Mouse (Mus musculus): ENCODE data around the gene P3h4. TPM values are rescaled to one million over a fixed set of nuclear protein-coding genes. Genes with fewer than 3 reads are reported as not detected.

P3h4 gene
- polyA plus RNA-seq, 1 experiment from 2014 or later = 17.8 TPM

GRCm38 (mm10) chr11:100392958-100393357 is 21.7 kb downstream of the P3h4 start:
- no peak overlapping the region for H3K9ac ChIP-seq (ENCODE audit: low read length)
- 96% methylated on average over 5 of the region's 5 CpGs for WGBS

GRCm38 (mm10) chr11:100391884-100392345 is 22.7 kb downstream of the P3h4 start:
- DNase-seq (ENCODE audit: low spot score) = no peak
- 62% methylated on average over 7 of the region's 7 CpGs for WGBS

More at GRCm38 (mm10) chr11:100392958-100393357, 21.7 kb downstream of the P3h4 start:
- DNase-seq (ENCODE audit: low spot score) = no peak
- H3K9me3 ChIP-seq (ENCODE audit: control insufficient read depth, low read length) = no peaks in the 10 kb centered on the region
- no peaks in the 10 kb centered on the region for H3K36me3 ChIP-seq (ENCODE audit: control insufficient read depth, insufficient read depth, low read length)
- peaks cover 19% of the 10 kb centered on the region for H3K27me3 ChIP-seq (ENCODE audit: control insufficient read depth, insufficient read depth, low read length)
- H3K4me3 ChIP-seq (ENCODE audit: low read depth, low read length) = no peak overlapping the region
- H3K27ac ChIP-seq (ENCODE audit: low read depth, low read length) = no peak overlapping the region
- H3K4me2 ChIP-seq (ENCODE audit: low read depth, low read length, severe bottlenecking) = no peak overlapping the region
- ATAC-seq (replicated peaks; ENCODE audit: low FRiP score) = no peak
- H3K4me1 ChIP-seq (replicated peaks; ENCODE audit: control insufficient read depth, insufficient read depth, low read length) = peaks cover 3% of the 10 kb centered on the region; the same call in 1 of the 2 replicates

GRCm38 (mm10) chr11:100391081-100391883 is 23.4 kb downstream of the P3h4 start:
- 79% methylated on average over 9 of the region's 9 CpGs for WGBS
- peaks cover 1% of the 10 kb centered on the region; the same call in 1 of the 2 replicates for H3K4me1 ChIP-seq (replicated peaks; ENCODE audit: control insufficient read depth, insufficient read depth, low read length)
- no peak overlapping the region for H3K4me3 ChIP-seq (ENCODE audit: low read depth, low read length)
- H3K36me3 ChIP-seq (ENCODE audit: control insufficient read depth, insufficient read depth, low read length) = no peaks in the 10 kb centered on the region
- H3K4me2 ChIP-seq (ENCODE audit: low read depth, low read length, severe bottlenecking) = no peak overlapping the region
- no peak for DNase-seq (ENCODE audit: low spot score)
- H3K9me3 ChIP-seq (ENCODE audit: control insufficient read depth, low read length) = no peaks in the 10 kb centered on the region
- ATAC-seq (replicated peaks; ENCODE audit: low FRiP score) = no peak
- no peak overlapping the region for H3K9ac ChIP-seq (ENCODE audit: low read length)
- H3K27ac ChIP-seq (ENCODE audit: low read depth, low read length) = no peak overlapping the region
- H3K27me3 ChIP-seq (ENCODE audit: control insufficient read depth, insufficient read depth, low read length) = peaks cover 12% of the 10 kb centered on the region

More at GRCm38 (mm10) chr11:100391884-100392345, 22.7 kb downstream of the P3h4 start:
- ATAC-seq (replicated peaks; ENCODE audit: low FRiP score) = no peak
- H3K4me1 ChIP-seq (replicated peaks; ENCODE audit: control insufficient read depth, insufficient read depth, low read length) = peaks cover 3% of the 10 kb centered on the region; the same call in 1 of the 2 replicates
- H3K4me2 ChIP-seq (ENCODE audit: low read depth, low read length, severe bottlenecking) = no peak overlapping the region
- H3K36me3 ChIP-seq (ENCODE audit: control insufficient read depth, insufficient read depth, low read length) = no peaks in the 10 kb centered on the region
- no peak overlapping the region for H3K4me3 ChIP-seq (ENCODE audit: low read depth, low read length)
- H3K27me3 ChIP-seq (ENCODE audit: control insufficient read depth, insufficient read depth, low read length) = peaks cover 18% of the 10 kb centered on the region
- no peak overlapping the region for H3K9ac ChIP-seq (ENCODE audit: low read length)
- H3K9me3 ChIP-seq (ENCODE audit: control insufficient read depth, low read length) = no peaks in the 10 kb centered on the region
- H3K27ac ChIP-seq (ENCODE audit: low read depth, low read length) = no peak overlapping the region

GRCm38 (mm10) chr11:100389931-100390445 is 24.6 kb downstream of the P3h4 start:
- no peak for ATAC-seq (replicated peaks; ENCODE audit: low FRiP score)
- Histone ChIP-seq H3K4me2 (ENCODE audit: low read depth, low read length, severe bottlenecking) (no peak overlapping the region), H3K4me3 (ENCODE audit: low read depth, low read length) (no peak overlapping the region), H3K27ac (ENCODE audit: low read depth, low read length) (no peak overlapping the region), H3K9me3 (ENCODE audit: control insufficient read depth, low read length) (no peaks in the 10 kb centered on the region), H3K27me3 (ENCODE audit: control insufficient read depth, insufficient read depth, low read length) (no peaks in the 10 kb centered on the region), H3K36me3 (ENCODE audit: control insufficient read depth, insufficient read depth, low read length) (no peaks in the 10 kb centered on the region), H3K9ac (ENCODE audit: low read length) (no peak overlapping the region), H3K4me1 (replicated peaks; ENCODE audit: control insufficient read depth, insufficient read depth, low read length) (no peaks in the 10 kb centered on the region)
- no peak for DNase-seq (ENCODE audit: low spot score)
- WGBS = 46% methylated on average over 8 of the region's 8 CpGs

GRCm38 (mm10) chr11:100388588-100388987 is 26.0 kb downstream of the P3h4 start:
- Histone ChIP-seq H3K4me3 (ENCODE audit: low read depth, low read length) (no peak overlapping the region), H3K9ac (ENCODE audit: low read length) (no peak overlapping the region), H3K4me1 (replicated peaks; ENCODE audit: control insufficient read depth, insufficient read depth, low read length) (no peaks in the 10 kb centered on the region), H3K4me2 (ENCODE audit: low read depth, low read length, severe bottlenecking) (no peak overlapping the region), H3K27ac (ENCODE audit: low read depth, low read length) (no peak overlapping the region), H3K36me3 (ENCODE audit: control insufficient read depth, insufficient read depth, low read length) (no peaks in the 10 kb centered on the region), H3K27me3 (ENCODE audit: control insufficient read depth, insufficient read depth, low read length) (no peaks in the 10 kb centered on the region), H3K9me3 (ENCODE audit: control insufficient read depth, low read length) (no peaks in the 10 kb centered on the region)
- ATAC-seq (replicated peaks; ENCODE audit: low FRiP score) (no peak), DNase-seq (ENCODE audit: low spot score) (no peak)
- 93% methylated on average over 6 of the region's 6 CpGs for WGBS

- Histone ChIP-seq H3K9ac (ENCODE audit: low read length) (no peak overlapping the region), H3K9me3 (ENCODE audit: control insufficient read depth, low read length) (no peaks in the 10 kb centered on the region), H3K27me3 (ENCODE audit: control insufficient read depth, insufficient read depth, low read length) (no peaks in the 10 kb centered on the region), H3K4me1 (replicated peaks; ENCODE audit: control insufficient read depth, insufficient read depth, low read length) (no peaks in the 10 kb centered on the region), H3K4me2 (ENCODE audit: low read depth, low read length, severe bottlenecking) (no peak overlapping the region), H3K4me3 (ENCODE audit: low read depth, low read length) (no peak overlapping the region), H3K36me3 (ENCODE audit: control insufficient read depth, insufficient read depth, low read length) (no peaks in the 10 kb centered on the region), H3K27ac (ENCODE audit: low read depth, low read length) (no peak overlapping the region)
- 65% methylated on average over 14 of the region's 14 CpGs for WGBS
- DNase-seq (ENCODE audit: low spot score) (no peak), ATAC-seq (replicated peaks; ENCODE audit: low FRiP score) (no peak)
Measured at GRCm38 (mm10) chr11:100387589-100388375, 26.9 kb downstream of the P3h4 start.

GRCm38 (mm10) chr11:100387111-100387510 is 27.5 kb downstream of the P3h4 start:
- Histone ChIP-seq H3K9ac (ENCODE audit: low read length) (no peak overlapping the region), H3K27me3 (ENCODE audit: control insufficient read depth, insufficient read depth, low read length) (no peaks in the 10 kb centered on the region), H3K27ac (ENCODE audit: low read depth, low read length) (no peak overlapping the region), H3K4me2 (ENCODE audit: low read depth, low read length, severe bottlenecking) (no peak overlapping the region), H3K4me3 (ENCODE audit: low read depth, low read length) (no peak overlapping the region), H3K4me1 (replicated peaks; ENCODE audit: control insufficient read depth, insufficient read depth, low read length) (no peaks in the 10 kb centered on the region), H3K9me3 (ENCODE audit: control insufficient read depth, low read length) (no peaks in the 10 kb centered on the region), H3K36me3 (ENCODE audit: control insufficient read depth, insufficient read depth, low read length) (no peaks in the 10 kb centered on the region)
- no peak for ATAC-seq (replicated peaks; ENCODE audit: low FRiP score)
- WGBS = 86% methylated on average over 6 of the region's 6 CpGs
- no peak for DNase-seq (ENCODE audit: low spot score)

GRCm38 (mm10) chr11:100386586-100386985 is 28.1 kb downstream of the P3h4 start:
- Histone ChIP-seq H3K4me2 (ENCODE audit: low read depth, low read length, severe bottlenecking) (no peak overlapping the region), H3K27me3 (ENCODE audit: control insufficient read depth, insufficient read depth, low read length) (no peaks in the 10 kb centered on the region), H3K4me1 (replicated peaks; ENCODE audit: control insufficient read depth, insufficient read depth, low read length) (no peaks in the 10 kb centered on the region), H3K4me3 (ENCODE audit: low read depth, low read length) (no peak overlapping the region), H3K36me3 (ENCODE audit: control insufficient read depth, insufficient read depth, low read length) (no peaks in the 10 kb centered on the region), H3K27ac (ENCODE audit: low read depth, low read length) (no peak overlapping the region), H3K9me3 (ENCODE audit: control insufficient read depth, low read length) (no peaks in the 10 kb centered on the region), H3K9ac (ENCODE audit: low read length) (no peak overlapping the region)
- WGBS = 49% methylated on average over 5 of the region's 5 CpGs
- no peak for ATAC-seq (replicated peaks; ENCODE audit: low FRiP score)
- DNase-seq (ENCODE audit: low spot score) = no peak
